Mouse (Mus musculus): ENCODE results near the gene Mrm3.

DNA sequence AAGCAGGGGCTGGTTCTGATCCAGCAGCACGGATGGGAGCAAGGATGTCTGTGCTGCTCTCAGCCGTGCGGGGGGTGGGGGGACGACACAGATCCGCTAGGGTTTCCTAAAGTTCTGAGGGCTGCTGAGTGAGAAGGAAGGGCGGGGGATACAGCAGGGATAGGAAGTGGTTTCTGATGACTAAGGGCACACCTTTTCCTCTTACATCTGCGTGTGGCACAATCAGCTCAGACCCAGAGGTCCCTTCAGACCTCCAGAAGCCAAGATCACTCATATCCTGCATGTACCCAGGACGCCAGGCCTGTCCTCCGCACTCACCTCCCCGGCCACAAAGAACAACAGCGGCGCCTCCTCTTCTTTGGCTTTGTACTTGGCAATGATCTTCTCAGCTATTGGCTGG is 17.7 kb downstream of the Mrm3 start:
- TF ChIP-seq CTCF (IDR thresholded peaks at IDR 0.05; ENCODE audit: borderline replicate concordance, extremely low read depth, insufficient read depth, insufficient read length), result no peak
- no peak for TF ChIP-seq POLR2A (IDR thresholded peaks at IDR 0.05; ENCODE audit: borderline replicate concordance, extremely low read depth, insufficient read depth, insufficient read length, poor library complexity, severe bottlenecking)
